Mouse (Mus musculus) myocyte (in vitro differentiated cells): Measurements from ENCODE around the gene Sap30bp. TPM values are rescaled to one million over a fixed set of nuclear protein-coding genes. Genes with fewer than 3 reads are reported as not detected.

Experiments
- H3K27me3 ChIP-seq: one replicate; pipeline ENCODE4 v1.6.1; 2011; ENCODE audit not compliant: control insufficient read depth, insufficient read depth, insufficient read length
- H3K36me3 ChIP-seq: one replicate; pipeline ENCODE4 v1.6.1; 2011; ENCODE audit not compliant: control insufficient read depth, insufficient read depth
- H3K4me2 ChIP-seq: one replicate; pipeline ENCODE4 v1.6.1; 2011; ENCODE audit warnings: low read depth, control low read depth
- H3K4me3 ChIP-seq: one replicate; pipeline ENCODE4 v1.5.1; 2011; ENCODE audit warnings: mild to moderate bottlenecking, control low read depth, moderate library complexity
- H3K79me2 ChIP-seq: one replicate; pipeline ENCODE4 v1.6.1; 2011; ENCODE audit not compliant: control insufficient read depth, insufficient read depth
- H3ac ChIP-seq: one replicate; pipeline ENCODE4 v1.6.1; 2011; ENCODE audit not compliant: control insufficient read depth, insufficient read length
- CEBPB ChIP-seq: IDR thresholded peaks from 2 replicates; pipeline ENCODE4 v1.6.1; 2011; ENCODE audit warnings: mild to moderate bottlenecking, moderate library complexity; ENCODE audit not compliant: poor library complexity, insufficient read depth, severe bottlenecking
- E2F4 ChIP-seq: IDR thresholded peaks from one replicate; pipeline ENCODE4 v1.6.1; 2011; ENCODE audit warnings: mild to moderate bottlenecking, control low read depth, moderate library complexity; ENCODE audit not compliant: insufficient read depth
- MAX ChIP-seq: IDR thresholded peaks from one replicate; pipeline ENCODE4 v1.6.1; 2011; ENCODE audit warnings: low read depth, mild to moderate bottlenecking, control low read depth
- MYOD1 ChIP-seq, 3 experiments: IDR thresholded peaks; one replicate each; pipeline ENCODE4 v1.6.1; 2011; ENCODE audit warnings: control low read depth in 2 of 3, low read depth in 2 of 3, mild to moderate bottlenecking in 2 of 3, moderate library complexity in 1 of 3; ENCODE audit not compliant: insufficient read length in 2 of 3, control insufficient read depth in 1 of 3
- MYOG ChIP-seq, 3 experiments: IDR thresholded peaks; one replicate each; pipeline ENCODE4 v1.6.1; 2011; ENCODE audit warnings: control low read depth in 2 of 3, low read depth in 2 of 3, mild to moderate bottlenecking in 2 of 3; ENCODE audit not compliant: insufficient read length in 2 of 3, control insufficient read depth in 1 of 3, insufficient read depth in 1 of 3
- POLR2A ChIP-seq: IDR thresholded peaks from one replicate; pipeline ENCODE4 v1.6.1; 2011; ENCODE audit warnings: low read depth, mild to moderate bottlenecking, control low read depth, moderate library complexity; ENCODE audit not compliant: insufficient read length
- POLR2AphosphoS2 ChIP-seq: IDR thresholded peaks from one replicate; pipeline ENCODE4 v1.6.1; 2011; ENCODE audit warnings: low read depth, control low read depth; ENCODE audit not compliant: insufficient read length
- REST ChIP-seq: IDR thresholded peaks from one replicate; pipeline ENCODE4 v1.6.1; 2011; ENCODE audit warnings: mild to moderate bottlenecking, control low read depth, moderate library complexity; ENCODE audit not compliant: insufficient read depth, insufficient read length
- SRF ChIP-seq: IDR thresholded peaks from one replicate; pipeline ENCODE4 v1.6.1; 2011; ENCODE audit warnings: low read depth; ENCODE audit not compliant: control insufficient read depth, insufficient read length
- TCF12 ChIP-seq: IDR thresholded peaks from one replicate; pipeline ENCODE4 v1.6.1; 2011; ENCODE audit warnings: mild to moderate bottlenecking, control low read depth; ENCODE audit not compliant: poor library complexity, insufficient read depth, severe bottlenecking
- TCF3 ChIP-seq: IDR thresholded peaks from one replicate; pipeline ENCODE4 v1.6.1; 2011; ENCODE audit warnings: low read depth, control low read depth; ENCODE audit not compliant: insufficient read length
- USF1 ChIP-seq: IDR thresholded peaks from one replicate; pipeline ENCODE4 v1.6.1; 2011; ENCODE audit warnings: low read depth, mild to moderate bottlenecking, control low read depth, moderate library complexity
- polyA plus RNA-seq: library from polyadenylated mRNA; unstranded; fragments of >200 nt; fragmentation: generic; extraction: Trizol; gene quantifications from one replicate; pipeline ENCODE4 v1.2.1, GENCODE M21; 2012; ENCODE audit warnings: missing spikeins

Sap30bp gene
- polyA plus RNA-seq, 1 experiment = 84.9 TPM

- H3K4me2 ChIP-seq = peak overlapping the region; percentile 66
- no peaks in the 10 kb centered on the region for H3K27me3 ChIP-seq
- no peak overlapping the region for H3ac ChIP-seq
- TF ChIP-seq REST (no peak), POLR2AphosphoS2 (no peak), E2F4 (no peak), POLR2A (no peak), MYOD1 (IDR thresholded peaks at IDR 0.05; ENCODE audit: control insufficient read depth in 1 of 3, insufficient read length in 2 of 3, low read depth in 2 of 3) (peak; percentile 36 to 93 (median 91)), CEBPB (no peak), MAX (no peak), TCF3 (peak; percentile 63), SRF (no peak), MYOG (IDR thresholded peaks at IDR 0.05; ENCODE audit: control insufficient read depth in 1 of 3, insufficient read depth in 1 of 3, insufficient read length in 2 of 3, low read depth in 2 of 3) (peak; percentile 28 to 97 (median 89)), TCF12 (peak; percentile 56), USF1 (no peak)
- H3K36me3 ChIP-seq = peaks cover 4% of the 10 kb centered on the region
- H3K79me2 ChIP-seq = no peaks in the 10 kb centered on the region
- H3K4me3 ChIP-seq = no peak overlapping the region
Measured at GRCm38 (mm10) chr11:115954712-115955111, 21.6 kb downstream of the Sap30bp start.

DNA sequence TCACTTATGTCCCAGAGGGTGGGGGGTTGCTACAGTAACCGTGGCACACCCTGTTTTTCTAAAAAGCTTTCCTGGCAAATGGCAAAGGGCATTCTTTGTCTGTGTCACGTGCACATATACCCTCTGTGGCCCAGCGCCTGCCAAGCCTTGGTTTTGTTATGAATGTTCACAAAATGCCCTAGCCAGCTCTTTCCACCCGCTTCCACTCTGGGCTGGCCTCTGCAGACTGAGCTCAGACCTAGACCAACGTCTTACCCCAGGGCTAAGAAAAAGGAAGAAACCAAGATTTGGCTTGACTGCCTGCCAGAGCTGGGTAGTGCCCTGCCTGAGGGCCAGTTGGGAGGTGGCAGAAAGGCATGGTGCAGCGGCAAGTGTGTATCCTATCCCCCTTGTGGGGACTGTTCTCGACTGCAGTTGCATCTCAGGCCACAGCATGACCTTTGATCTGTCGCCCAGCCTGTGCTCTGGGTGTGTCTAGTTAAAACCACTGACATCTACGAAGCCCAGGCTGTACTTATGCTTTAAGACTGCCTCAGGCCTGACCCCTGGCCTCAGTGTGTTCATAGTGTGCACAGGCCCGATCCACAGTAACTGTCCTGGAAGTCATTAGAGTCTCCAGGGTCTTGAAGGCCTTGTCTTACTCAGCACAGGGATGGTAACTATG lies 22.2 kb downstream of the Sap30bp start:
- no peaks in the 10 kb centered on the region for H3K79me2 ChIP-seq
- H3ac ChIP-seq = no peak overlapping the region
- TF ChIP-seq POLR2A (peak; percentile 31), USF1 (peak; percentile 81), MYOG (IDR thresholded peaks at IDR 0.05; ENCODE audit: control insufficient read depth in 1 of 3, insufficient read depth in 1 of 3, insufficient read length in 2 of 3, low read depth in 2 of 3) (peak in 1 of 3 experiments; percentile 72), CEBPB (no peak), POLR2AphosphoS2 (no peak), MAX (no peak), MYOD1 (IDR thresholded peaks at IDR 0.05; ENCODE audit: control insufficient read depth in 1 of 3, insufficient read length in 2 of 3, low read depth in 2 of 3) (peak in 1 of 3 experiments; percentile 47), SRF (no peak), TCF12 (no peak), TCF3 (no peak), E2F4 (no peak), REST (no peak)
- H3K27me3 ChIP-seq = no peaks in the 10 kb centered on the region
- H3K4me2 ChIP-seq = peak overlapping the region; percentile 66
- no peak overlapping the region for H3K4me3 ChIP-seq
- peaks cover 9% of the 10 kb centered on the region for H3K36me3 ChIP-seq

- Histone ChIP-seq H3K79me2 (no peaks in the 10 kb centered on the region), H3K36me3 (peaks cover 19% of the 10 kb centered on the region), H3K4me3 (no peak overlapping the region), H3ac (no peak overlapping the region), H3K4me2 (peak overlapping the region; percentile 58), H3K27me3 (no peaks in the 10 kb centered on the region)
- TF ChIP-seq MYOD1 (IDR thresholded peaks at IDR 0.05; ENCODE audit: control insufficient read depth in 1 of 3, insufficient read length in 2 of 3, low read depth in 2 of 3) (peak in 1 of 3 experiments; percentile 2), POLR2AphosphoS2 (no peak)
Measured at GRCm38 (mm10) chr11:115956453-115956852, 23.4 kb downstream of the Sap30bp start.

- H3ac ChIP-seq = no peak overlapping the region
- H3K4me3 ChIP-seq = no peak overlapping the region
- H3K4me2 ChIP-seq = peak overlapping the region; percentile 58
- no peaks in the 10 kb centered on the region for H3K27me3 ChIP-seq
- H3K36me3 ChIP-seq = peaks cover 15% of the 10 kb centered on the region
- TF ChIP-seq TCF12 (no peak), E2F4 (no peak), TCF3 (no peak), CEBPB (0 out of 2 replicates have a peak, but pooled peaks have one; percentile 5), POLR2A (no peak), MYOG (IDR thresholded peaks at IDR 0.05; ENCODE audit: control insufficient read depth in 1 of 3, insufficient read depth in 1 of 3, insufficient read length in 2 of 3, low read depth in 2 of 3) (no peak), MAX (no peak), SRF (no peak), POLR2AphosphoS2 (no peak)
- no peaks in the 10 kb centered on the region for H3K79me2 ChIP-seq
Measured at GRCm38 (mm10) chr11:115957971-115958370, 24.9 kb downstream of the Sap30bp start.

- Histone ChIP-seq H3K79me2 (no peaks in the 10 kb centered on the region), H3K4me2 (no peak overlapping the region), H3K36me3 (peaks cover 16% of the 10 kb centered on the region), H3K27me3 (no peaks in the 10 kb centered on the region), H3ac (no peak overlapping the region), H3K4me3 (no peak overlapping the region)
- TF ChIP-seq E2F4 (no peak), TCF3 (no peak), MYOG (IDR thresholded peaks at IDR 0.05; ENCODE audit: control insufficient read depth in 1 of 3, insufficient read depth in 1 of 3, insufficient read length in 2 of 3, low read depth in 2 of 3) (no peak), POLR2AphosphoS2 (no peak), TCF12 (no peak), USF1 (no peak), MYOD1 (IDR thresholded peaks at IDR 0.05; ENCODE audit: control insufficient read depth in 1 of 3, insufficient read length in 2 of 3, low read depth in 2 of 3) (no peak), REST (no peak), CEBPB (no peak), MAX (no peak), POLR2A (no peak), SRF (no peak)
Measured at GRCm38 (mm10) chr11:115959018-115959417, 25.9 kb downstream of the Sap30bp start.
